In the genomic region with DNA sequence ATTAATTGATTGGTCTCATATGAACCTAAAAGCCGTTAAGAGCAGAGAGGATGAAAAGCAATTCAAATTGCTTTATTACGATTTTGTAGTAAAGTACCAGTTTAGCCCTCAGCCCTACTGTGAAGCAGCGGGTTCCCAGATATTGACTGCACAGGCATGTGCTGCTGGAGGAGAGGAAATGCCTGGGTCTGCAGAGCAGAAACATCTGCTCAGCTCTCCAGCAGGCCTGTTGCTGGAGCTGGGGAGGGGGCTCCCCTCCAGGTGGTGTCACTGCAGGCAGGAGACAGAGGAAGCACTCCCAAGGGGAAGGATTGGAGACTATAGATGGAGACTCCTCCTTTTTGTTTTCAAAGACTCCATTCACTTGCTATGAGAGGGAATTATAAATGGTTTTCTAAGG, we compare ENCODE assay signal across 13 mouse cellular contexts.
DNase-seq lines count a peak whose midpoint lies in the region; ATAC-seq lines count a peak whose summit lies in the region.
"Had no signal": no experiment of that assay in that cellular context is flagged by ENCODE, and none has a peak within 500 bp of the region (broad histone marks: within the 10 kb centered on the region; RNA-seq: fewer than 3 reads in every experiment).

No protein-coding gene starts in this region.

- no peak for ATAC-seq in neural tube, embryonic 11.5 days (ENCODE audit: insufficient read depth, low FRiP score, low TSS enrichment)
- ATAC-seq in limb, embryonic 11.5 days (ENCODE audit: insufficient number of reproducible peaks, low FRiP score, low TSS enrichment, low read depth) = peak; percentile 60; the same call in 1 of the 2 replicates

- no peak overlapping the region for H3K9ac ChIP-seq in neural tube, embryonic 11.5 days (ENCODE audit: low read length)
- no peak overlapping the region for H3K9ac ChIP-seq in limb, embryonic 11.5 days (ENCODE audit: low read length)
- H3K9ac ChIP-seq: embryonic facial prominence, embryonic 12.5 days; liver, embryonic 13.5 days had no signal

- peak; percentile 22 for DNase-seq in heart, adult 11 months
- DNase-seq in heart, embryonic 10.5 days (ENCODE audit: low spot score) = no peak
- DNase-seq in neural tube, embryonic 11.5 days (ENCODE audit: low spot score) = peak; percentile 18
- no peak for DNase-seq in neural tube, embryonic 10.5 days (ENCODE audit: extremely low spot score, low spot score)
- DNase-seq in limb, embryonic 11.5 days (ENCODE audit: low spot score) = peak; percentile 56
- peak; percentile 9 for DNase-seq in yolk sac, embryonic 10.5 days (ENCODE audit: low spot score)
- no peak for DNase-seq in retina, embryonic 14.5 days (ENCODE audit: low spot score)
- no peak for DNase-seq in spleen, postnatal 4 days (ENCODE audit: low spot score in 2 of 2)
- DNase-seq: heart, adult 2 months; liver, embryonic 13.5 days; lung, postnatal 10 days; thymus, postnatal 36 days had no signal

- no peaks in the 10 kb centered on the region for H3K9me3 ChIP-seq in heart, embryonic 10.5 days
- no peaks in the 10 kb centered on the region for H3K9me3 ChIP-seq in neural tube, embryonic 11.5 days (ENCODE audit: control insufficient read depth, low read length)
- H3K9me3 ChIP-seq in limb, embryonic 11.5 days (ENCODE audit: control insufficient read depth, low read length) = no peaks in the 10 kb centered on the region
- H3K9me3 ChIP-seq: embryonic facial prominence, embryonic 12.5 days; liver, embryonic 13.5 days had no signal

- 50% methylated on average over 3 of the region's 3 CpGs for WGBS in heart, embryonic 10.5 days
- 24% methylated on average over 3 of the region's 3 CpGs for WGBS in neural tube, embryonic 11.5 days
- WGBS in limb, embryonic 11.5 days = 19% methylated on average over 3 of the region's 3 CpGs

- no peak overlapping the region for H3K27ac ChIP-seq in heart, embryonic 10.5 days
- no peak overlapping the region for H3K27ac ChIP-seq in neural tube, embryonic 11.5 days (ENCODE audit: low read depth, low read length)
- H3K27ac ChIP-seq in limb, embryonic 11.5 days (replicated peaks; ENCODE audit: low read depth, low read length) = no peak overlapping the region
- H3K27ac ChIP-seq: embryonic facial prominence, embryonic 12.5 days; heart, adult 2 months; liver, embryonic 13.5 days had no signal

- peaks cover 11% of the 10 kb centered on the region; the same call in 1 of the 2 replicates for H3K4me1 ChIP-seq in heart, embryonic 10.5 days
- H3K4me1 ChIP-seq in neural tube, embryonic 11.5 days (ENCODE audit: control insufficient read depth, insufficient read depth, low read length) = no peaks in the 10 kb centered on the region
- H3K4me1 ChIP-seq in limb, embryonic 11.5 days (ENCODE audit: control insufficient read depth, insufficient read depth, low read length) = peaks cover 8% of the 10 kb centered on the region; the same call in 1 of the 2 replicates
- H3K4me1 ChIP-seq: embryonic facial prominence, embryonic 12.5 days; liver, embryonic 13.5 days had no signal

- H3K27me3 ChIP-seq in heart, embryonic 10.5 days (ENCODE audit: insufficient read depth, poor library complexity, severe bottlenecking) = no peaks in the 10 kb centered on the region
- no peaks in the 10 kb centered on the region for H3K27me3 ChIP-seq in neural tube, embryonic 11.5 days (ENCODE audit: control insufficient read depth, insufficient read depth, low read length)
- H3K27me3 ChIP-seq in limb, embryonic 11.5 days (ENCODE audit: control insufficient read depth, insufficient read depth, low read length) = no peaks in the 10 kb centered on the region
- H3K27me3 ChIP-seq: embryonic facial prominence, embryonic 12.5 days; liver, embryonic 13.5 days had no signal

- H3K4me3 ChIP-seq in heart, embryonic 10.5 days = no peak overlapping the region
- no peak overlapping the region for H3K4me3 ChIP-seq in neural tube, embryonic 11.5 days (ENCODE audit: low read depth, low read length)
- no peak overlapping the region for H3K4me3 ChIP-seq in limb, embryonic 11.5 days (ENCODE audit: low read depth, low read length)
- H3K4me3 ChIP-seq: embryonic facial prominence, embryonic 12.5 days; heart, adult 2 months; liver, embryonic 13.5 days had no signal

- H3K4me2 ChIP-seq in neural tube, embryonic 11.5 days (ENCODE audit: low read depth) = no peak overlapping the region
- no peak overlapping the region for H3K4me2 ChIP-seq in limb, embryonic 11.5 days (ENCODE audit: low read depth, severe bottlenecking)
- H3K4me2 ChIP-seq: embryonic facial prominence, embryonic 12.5 days; liver, embryonic 13.5 days had no signal

- no peaks in the 10 kb centered on the region for H3K36me3 ChIP-seq in heart, embryonic 10.5 days
- H3K36me3 ChIP-seq in neural tube, embryonic 11.5 days (ENCODE audit: control insufficient read depth, insufficient read depth, low read length) = no peaks in the 10 kb centered on the region
- H3K36me3 ChIP-seq in limb, embryonic 11.5 days (ENCODE audit: control insufficient read depth, insufficient read depth, low read length) = no peaks in the 10 kb centered on the region
- H3K36me3 ChIP-seq: embryonic facial prominence, embryonic 12.5 days; liver, embryonic 13.5 days had no signal

Comparison
In these comparisons a context has a peak if more than half of its experiments do, and no peak if none do; other contexts are left out.
1. DNase-seq: peak in heart, adult 11 months (single experiment), neural tube, embryonic 11.5 days (single experiment), limb, embryonic 11.5 days (single experiment) and yolk sac, embryonic 10.5 days (single experiment); none in heart, embryonic 10.5 days (single experiment), neural tube, embryonic 10.5 days (single experiment), retina, embryonic 14.5 days (single experiment) and spleen, postnatal 4 days (0 of 2).